Mouse (Mus musculus): ENCODE results near the gene Kif24. TPM values are rescaled to one million over a fixed set of nuclear protein-coding genes. Genes with fewer than 3 reads are reported as not detected.
"Not testable (repeated sequence)": the region's sequence is repeated elsewhere in the genome, so short reads cannot be mapped to it uniquely, and the experiment has no call there.

Kif24 gene
- polyA plus RNA-seq, 1 experiment from 2014 or later: 9.0 TPM

DNA sequence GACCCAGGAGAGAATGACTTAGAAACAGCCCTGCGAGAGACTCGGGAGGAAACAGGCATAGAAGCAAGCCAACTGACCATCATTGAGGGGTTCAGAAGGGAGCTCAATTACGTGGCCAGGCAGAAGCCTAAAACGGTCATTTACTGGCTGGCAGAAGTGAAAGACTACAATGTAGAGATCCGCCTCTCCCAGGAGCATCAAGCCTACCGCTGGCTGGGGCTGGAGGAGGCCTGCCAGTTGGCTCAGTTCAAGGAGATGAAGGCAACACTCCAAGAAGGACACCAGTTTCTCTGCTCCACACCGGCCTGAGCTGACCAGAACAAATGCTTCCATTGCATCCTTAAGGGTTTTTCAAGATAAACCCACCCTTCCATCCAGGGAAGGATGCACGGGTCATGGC lies 15.6 kb upstream of the Kif24 start:
- 74% methylated on average over 8 of the region's 8 CpGs for WGBS (ENCODE audit: insufficient replicate concordance)
- Histone ChIP-seq H3K9me3 (replicated peaks) (no peaks in the 10 kb centered on the region), H3K9ac (no peak overlapping the region), H3K4me3 (no peak overlapping the region), H3K4me1 (no peaks in the 10 kb centered on the region), H3K27ac (no peak overlapping the region), H3K36me3 (peaks cover 24% of the 10 kb centered on the region), H3K27me3 (replicated peaks) (no peaks in the 10 kb centered on the region), H3K4me2 (no peak overlapping the region)
- ATAC-seq: no peak

DNA sequence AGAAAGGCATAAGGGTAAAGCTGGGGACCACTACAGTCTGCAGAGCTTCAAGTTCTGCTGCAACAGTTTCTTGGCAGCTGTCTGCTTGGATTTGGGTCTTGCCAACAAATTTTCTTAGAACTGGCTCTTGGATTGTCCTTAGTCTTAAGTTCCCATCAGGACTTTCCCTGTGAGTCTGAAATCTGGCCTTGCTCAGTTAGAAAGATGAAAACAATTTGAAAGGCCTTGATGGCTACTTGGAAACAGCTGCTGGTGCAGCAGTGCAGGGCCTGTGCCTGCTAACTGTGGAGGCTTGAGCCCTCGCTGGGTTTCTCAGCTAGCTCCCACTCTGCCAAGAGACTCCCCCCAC lies 14.7 kb upstream of the Kif24 start:
- 69% methylated on average over 1 of the region's 1 CpGs for WGBS (ENCODE audit: insufficient replicate concordance)
- no peaks in the 10 kb centered on the region for H3K9me3 ChIP-seq (replicated peaks)
- H3K4me2 ChIP-seq: no peak overlapping the region
- no peak overlapping the region for H3K9ac ChIP-seq
- no peak for ATAC-seq
- H3K4me3 ChIP-seq: no peak overlapping the region
- no peaks in the 10 kb centered on the region for H3K4me1 ChIP-seq
- no peak overlapping the region for H3K27ac ChIP-seq
- peaks cover 24% of the 10 kb centered on the region for H3K36me3 ChIP-seq
- no peaks in the 10 kb centered on the region for H3K27me3 ChIP-seq (replicated peaks)

DNA sequence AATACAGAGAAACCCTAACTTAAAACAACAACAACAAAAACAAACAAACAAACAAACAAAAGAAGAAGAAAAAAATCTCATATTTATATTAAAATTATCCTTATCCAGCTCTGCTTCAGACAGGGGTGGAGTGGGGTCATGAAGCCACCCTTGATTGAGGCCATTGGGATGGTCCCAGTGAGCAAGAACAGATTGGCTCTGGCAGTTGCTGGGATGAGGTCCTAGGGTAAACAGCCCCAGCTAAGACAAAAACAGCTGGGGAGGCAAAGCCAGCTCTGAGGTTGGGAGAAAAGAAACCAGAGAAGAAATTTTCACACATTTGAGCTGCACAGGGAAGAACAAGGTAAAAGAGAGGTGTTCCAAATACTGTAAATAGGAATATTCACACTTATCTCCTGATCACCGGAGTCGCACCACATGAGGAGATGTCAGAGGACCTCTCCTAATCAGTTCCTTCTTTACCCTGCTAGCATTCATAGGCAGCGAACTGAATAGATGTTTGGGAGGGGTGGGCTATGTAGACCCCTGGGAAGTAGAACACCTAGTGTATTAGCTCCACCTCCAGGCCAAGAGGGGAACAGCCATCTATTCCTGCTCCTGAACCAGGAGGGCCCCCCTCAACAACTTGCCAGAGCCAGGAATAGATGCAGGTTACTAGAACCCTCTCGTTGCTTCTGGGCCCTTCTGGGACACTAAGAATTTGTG lies 14.2 kb upstream of the Kif24 start:
- Histone ChIP-seq H3K4me1 (no peaks in the 10 kb centered on the region), H3K9me3 (replicated peaks) (no peaks in the 10 kb centered on the region), H3K36me3 (peaks cover 24% of the 10 kb centered on the region), H3K27ac (no peak overlapping the region), H3K9ac (no peak overlapping the region), H3K4me3 (no peak overlapping the region), H3K27me3 (replicated peaks) (no peaks in the 10 kb centered on the region), H3K4me2 (no peak overlapping the region)
- 69% methylated on average over 4 of the region's 4 CpGs for WGBS (ENCODE audit: insufficient replicate concordance)
- no peak for ATAC-seq

DNA sequence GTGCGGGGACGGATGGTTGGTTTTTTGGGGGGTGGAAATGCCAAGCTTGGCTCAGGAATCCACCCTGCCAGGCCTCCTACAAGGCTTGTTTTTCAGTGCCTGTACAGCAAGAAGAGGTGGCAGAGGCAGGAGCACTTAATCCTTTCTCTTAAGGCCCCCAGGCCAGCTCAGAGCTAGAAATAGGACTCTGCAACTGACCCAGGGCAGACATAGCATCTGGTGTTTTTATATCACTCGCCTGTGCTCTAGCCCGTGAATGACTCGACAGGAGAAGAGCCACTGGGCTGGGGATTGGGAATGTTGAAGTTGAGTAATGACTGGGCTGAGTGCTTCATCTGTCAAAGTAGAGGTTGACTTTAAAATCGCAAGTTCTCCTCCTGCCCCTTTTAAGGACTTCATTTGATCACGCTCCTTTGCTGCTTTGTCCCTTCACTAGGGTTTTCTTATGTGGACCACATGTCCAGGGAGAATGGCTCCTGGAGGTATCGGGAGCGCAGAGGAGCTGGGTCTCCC lies 13.0 kb upstream of the Kif24 start:
- Histone ChIP-seq H3K9ac (no peak overlapping the region), H3K4me3 (no peak overlapping the region), H3K36me3 (peaks cover 24% of the 10 kb centered on the region), H3K27ac (no peak overlapping the region), H3K27me3 (replicated peaks) (no peaks in the 10 kb centered on the region), H3K4me2 (no peak overlapping the region), H3K9me3 (replicated peaks) (no peaks in the 10 kb centered on the region), H3K4me1 (no peaks in the 10 kb centered on the region)
- 79% methylated on average over 9 of the region's 9 CpGs for WGBS (ENCODE audit: insufficient replicate concordance)
- ATAC-seq: no peak

DNA sequence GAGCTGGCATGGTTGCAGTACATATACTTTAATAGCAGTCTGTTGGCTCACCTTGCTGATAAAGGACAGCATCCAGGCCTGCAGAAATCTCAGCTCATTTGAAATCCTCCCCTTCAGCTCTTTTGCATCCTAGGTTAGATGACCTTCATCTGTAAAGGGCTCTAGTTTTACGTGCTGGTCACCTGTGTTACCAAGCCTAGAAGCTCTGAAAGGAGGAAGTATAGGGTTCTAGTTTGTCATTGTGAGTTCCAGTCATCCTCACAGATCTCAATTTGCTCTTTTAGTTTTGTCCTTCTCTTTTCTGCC lies 6.7 kb upstream of the Kif24 start:
- Histone ChIP-seq H3K4me2 (no peak overlapping the region), H3K27me3 (replicated peaks) (no peaks in the 10 kb centered on the region), H3K4me1 (no peaks in the 10 kb centered on the region), H3K9me3 (replicated peaks) (no peaks in the 10 kb centered on the region), H3K36me3 (peaks cover 3% of the 10 kb centered on the region; the same call in 1 of the 2 replicates), H3K4me3 (no peak overlapping the region), H3K27ac (no peak overlapping the region), H3K9ac (no peak overlapping the region)
- ATAC-seq: no peak
- WGBS (ENCODE audit: insufficient replicate concordance): 85% methylated on average over 1 of the region's 1 CpGs

DNA sequence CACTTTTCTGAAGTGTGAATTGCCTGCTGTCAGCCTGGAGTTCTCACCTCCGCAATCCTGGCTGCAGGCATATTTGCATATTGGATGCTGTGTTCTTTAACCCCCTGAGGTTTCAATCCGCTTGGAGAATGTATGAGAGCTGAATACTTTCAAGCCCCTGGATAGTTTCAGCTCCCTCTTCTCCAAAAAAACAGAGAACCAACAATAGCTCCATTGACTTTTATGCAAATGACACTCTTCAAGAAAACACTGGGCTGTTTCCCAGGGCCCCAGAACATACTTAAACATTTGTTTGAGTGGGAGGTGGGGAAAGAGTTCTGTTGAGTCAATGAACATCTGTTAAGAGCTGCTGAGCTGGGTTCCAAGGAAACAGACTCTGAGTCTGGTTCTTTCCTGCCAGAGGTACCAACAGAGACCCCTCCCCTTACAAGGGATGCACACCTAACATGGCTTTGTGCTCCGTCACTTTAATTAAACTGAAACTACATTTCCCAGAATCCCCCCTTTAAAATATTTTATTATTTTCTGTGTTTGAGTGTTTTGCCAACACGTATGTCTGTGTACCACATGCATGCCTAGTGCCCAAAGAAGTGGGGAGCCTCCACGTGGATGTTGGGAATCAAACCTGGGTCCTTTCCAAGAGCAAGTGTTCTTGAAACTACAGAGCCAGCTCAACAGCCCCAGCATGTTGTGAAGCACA lies 6.1 kb upstream of the Kif24 start:
- Histone ChIP-seq H3K36me3 (peaks cover 3% of the 10 kb centered on the region; the same call in 1 of the 2 replicates), H3K4me1 (peaks cover 2% of the 10 kb centered on the region), H3K9ac (no peak overlapping the region), H3K4me3 (no peak overlapping the region), H3K27me3 (replicated peaks) (no peaks in the 10 kb centered on the region), H3K9me3 (replicated peaks) (no peaks in the 10 kb centered on the region), H3K4me2 (no peak overlapping the region), H3K27ac (no peak overlapping the region)
- 64% methylated on average over 5 of the region's 5 CpGs for WGBS (ENCODE audit: insufficient replicate concordance)
- no peak for ATAC-seq

DNA sequence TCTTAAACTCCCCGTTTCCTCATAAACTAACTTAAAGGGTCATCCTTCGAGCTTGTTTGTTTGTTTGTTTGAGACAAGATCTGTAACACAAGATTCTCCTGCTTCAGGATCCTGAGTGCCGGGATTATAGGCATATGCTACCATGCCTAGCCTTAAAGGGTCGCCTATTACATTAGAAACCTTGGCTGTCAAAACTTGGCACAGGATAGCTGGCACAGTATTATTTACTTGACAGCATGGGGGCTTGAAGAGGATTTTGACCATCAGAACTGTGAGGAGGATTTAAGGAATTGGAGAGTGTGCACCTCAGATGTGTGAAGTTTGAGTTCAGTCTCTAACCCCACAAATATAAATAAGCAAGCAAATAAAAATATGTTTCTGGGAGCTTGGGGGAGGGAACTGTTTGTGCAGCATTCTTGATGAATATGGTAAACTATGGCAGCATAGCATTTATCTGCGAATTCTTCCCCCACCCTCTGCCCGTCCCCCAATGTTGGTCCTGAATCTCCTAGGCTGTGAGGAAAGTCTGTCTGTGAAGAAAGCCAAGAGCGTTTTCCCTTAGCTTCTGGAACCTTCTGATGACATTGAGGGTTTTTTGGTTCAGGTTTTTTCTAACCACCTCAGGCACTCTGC lies 5.5 kb upstream of the Kif24 start:
- Histone ChIP-seq H3K4me1 (peaks cover 8% of the 10 kb centered on the region), H3K9me3 (replicated peaks) (no peaks in the 10 kb centered on the region), H3K27ac (no peak overlapping the region), H3K27me3 (replicated peaks) (no peaks in the 10 kb centered on the region), H3K9ac (no peak overlapping the region), H3K4me2 (no peak overlapping the region), H3K36me3 (peaks cover 3% of the 10 kb centered on the region; the same call in 1 of the 2 replicates), H3K4me3 (no peak overlapping the region)
- no peak for ATAC-seq
- WGBS (ENCODE audit: insufficient replicate concordance): 60% methylated on average over 7 of the region's 7 CpGs

DNA sequence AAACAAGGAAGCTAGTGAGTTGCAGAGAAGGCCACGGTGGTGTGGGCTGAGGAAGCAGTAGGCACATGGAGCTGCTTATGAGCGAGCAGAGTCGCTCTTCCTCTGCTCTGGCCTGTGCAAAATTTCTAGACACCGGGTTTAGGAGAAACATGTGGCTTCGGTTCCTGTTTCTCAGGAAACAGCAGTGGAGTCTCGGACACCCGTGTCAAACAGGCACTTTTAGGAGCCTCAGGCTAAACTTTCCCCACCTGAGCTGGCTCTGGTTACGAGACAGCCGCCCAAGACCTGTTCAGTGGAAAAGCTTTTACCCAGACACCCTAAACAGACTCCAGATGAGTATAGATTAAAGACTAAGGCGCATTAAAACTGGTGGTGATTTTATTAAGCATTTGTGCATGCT lies 4.5 kb upstream of the Kif24 start:
- 58% methylated on average over 10 of the region's 10 CpGs for WGBS (ENCODE audit: insufficient replicate concordance)
- H3K27ac ChIP-seq: no peak overlapping the region

DNA sequence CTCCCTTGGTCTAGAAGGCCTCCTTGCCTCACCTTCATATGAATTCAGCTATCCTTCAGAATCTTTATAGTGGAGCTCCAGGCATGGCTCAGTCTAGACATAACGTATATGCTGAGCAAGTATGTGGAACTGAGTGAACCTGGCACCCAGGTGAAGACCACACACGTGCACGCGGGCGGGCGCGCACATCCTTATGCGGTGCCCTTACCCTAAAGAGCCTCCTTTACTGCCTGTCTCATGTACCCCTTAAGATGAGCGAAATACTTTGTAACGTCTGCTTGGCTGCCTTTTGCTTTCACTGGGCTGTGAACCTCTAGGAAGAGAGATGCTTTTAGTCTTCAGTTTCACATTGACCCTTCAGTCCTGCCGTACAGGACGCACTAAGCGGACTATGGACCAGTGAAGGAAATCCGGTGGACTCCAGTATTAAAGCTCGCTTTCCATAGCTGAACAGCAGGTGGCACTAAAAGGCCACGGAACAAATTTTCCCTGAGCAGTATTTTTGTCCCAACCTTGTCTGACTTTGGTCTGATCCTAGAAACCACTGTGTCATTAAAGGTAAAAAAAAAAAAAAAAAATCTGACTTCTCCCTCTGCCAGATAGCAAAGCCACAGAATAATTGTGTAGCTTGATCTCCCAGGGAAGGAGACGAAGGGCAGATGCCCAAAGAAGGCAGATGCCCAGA lies 3.9 kb upstream of the Kif24 start:
- Histone ChIP-seq H3K4me2 (no peak overlapping the region), H3K9me3 (replicated peaks) (no peaks in the 10 kb centered on the region), H3K27me3 (replicated peaks) (no peaks in the 10 kb centered on the region), H3K36me3 (peaks cover 3% of the 10 kb centered on the region; the same call in 1 of the 2 replicates), H3K4me3 (no peak overlapping the region), H3K4me1 (peaks cover 12% of the 10 kb centered on the region), H3K27ac (no peak overlapping the region), H3K9ac (no peak overlapping the region)
- no peak for ATAC-seq
- WGBS (ENCODE audit: insufficient replicate concordance): 51% methylated on average over 17 of the region's 17 CpGs

More for the DNA sequence above, 4.5 kb upstream of the Kif24 start:
- H3K36me3 ChIP-seq: peaks cover 3% of the 10 kb centered on the region; the same call in 1 of the 2 replicates
- no peak overlapping the region for H3K4me3 ChIP-seq
- H3K27me3 ChIP-seq (replicated peaks): no peaks in the 10 kb centered on the region
- no peak overlapping the region for H3K4me2 ChIP-seq
- no peak overlapping the region for H3K9ac ChIP-seq
- no peak for ATAC-seq
- H3K9me3 ChIP-seq (replicated peaks): no peaks in the 10 kb centered on the region
- H3K4me1 ChIP-seq: peaks cover 8% of the 10 kb centered on the region

DNA sequence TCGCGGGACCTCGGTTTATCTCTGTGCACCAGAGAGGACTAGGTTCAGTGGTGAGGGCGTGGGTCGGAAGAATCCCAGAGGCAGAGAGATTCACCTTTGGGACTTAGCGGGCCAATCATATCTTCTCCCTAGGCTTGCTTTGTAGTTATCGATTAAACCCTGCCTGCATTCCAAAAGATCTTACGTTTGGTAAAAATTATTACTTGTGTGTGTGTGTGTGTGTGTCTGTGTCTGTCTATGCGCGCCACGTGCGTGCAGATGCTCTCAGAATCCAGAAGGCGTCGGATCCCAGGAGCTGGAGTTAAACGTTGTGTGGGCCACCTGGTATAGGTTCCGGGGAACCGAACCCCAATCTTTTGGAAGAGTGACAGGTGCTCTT lies 589 bp upstream of the Kif24 start:
- ATAC-seq: no peak
- peaks cover 30% of the 10 kb centered on the region for H3K4me1 ChIP-seq

DNA sequence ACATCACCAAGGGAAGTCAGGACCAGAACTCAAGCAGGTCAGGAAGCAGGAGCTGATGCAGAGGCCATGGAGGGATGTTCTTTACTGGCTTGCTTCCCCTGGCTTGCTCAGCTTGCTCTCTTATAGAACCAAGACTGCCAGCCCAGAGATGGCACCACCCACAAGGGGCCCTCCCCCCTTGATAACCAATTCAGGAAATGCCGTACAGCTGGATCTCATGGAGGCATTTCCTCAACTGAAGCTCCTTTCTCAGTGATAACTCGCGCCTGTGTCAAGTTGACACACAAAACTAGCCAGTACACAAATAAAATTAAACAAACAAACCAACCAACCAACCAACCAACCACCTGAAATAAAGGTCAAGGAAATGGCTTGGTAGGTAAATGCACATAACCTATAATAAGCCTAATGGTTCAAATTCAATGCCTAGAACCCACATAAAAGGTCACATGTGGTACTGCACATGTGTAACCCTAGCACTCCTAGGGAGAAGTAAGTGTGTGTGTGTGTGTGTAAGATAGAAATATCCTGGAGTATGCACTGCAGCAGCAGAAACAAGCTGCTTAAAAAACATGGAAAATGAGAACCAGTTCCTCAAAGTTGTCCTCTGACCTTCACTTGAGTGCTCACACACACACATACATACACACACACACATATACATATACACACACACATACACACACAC lies 1.5 kb downstream of the Kif24 start:
- not testable (repeated sequence) for ATAC-seq; H3K9me3 ChIP-seq (replicated peaks); H3K27me3 ChIP-seq (replicated peaks)
- peak overlapping the region; percentile 86 for H3K4me3 ChIP-seq
- H3K9ac ChIP-seq: peak overlapping the region; percentile 85
- WGBS (ENCODE audit: insufficient replicate concordance): 12% methylated on average over 3 of the region's 3 CpGs
- peak overlapping the region; percentile 90 for H3K27ac ChIP-seq
- H3K36me3 ChIP-seq: peaks cover 26% of the 10 kb centered on the region
- H3K4me1 ChIP-seq: peaks cover 30% of the 10 kb centered on the region
- H3K4me2 ChIP-seq: peak overlapping the region; percentile 79

More for the DNA sequence above, 589 bp upstream of the Kif24 start:
- WGBS (ENCODE audit: insufficient replicate concordance): 6% methylated on average over 17 of the region's 17 CpGs
- peaks cover 20% of the 10 kb centered on the region for H3K36me3 ChIP-seq
- H3K27ac ChIP-seq: peak overlapping the region; percentile 75
- H3K4me3 ChIP-seq: peak overlapping the region; percentile 86
- H3K9me3 ChIP-seq (replicated peaks): no peaks in the 10 kb centered on the region
- H3K27me3 ChIP-seq (replicated peaks): no peaks in the 10 kb centered on the region
- peak overlapping the region; percentile 78 for H3K9ac ChIP-seq
- H3K4me2 ChIP-seq: peak overlapping the region; percentile 77
